Mouse (Mus musculus) thymus, postnatal 0 days (tissue): ENCODE data around the gene Cox10. TPM values are rescaled to one million over a fixed set of nuclear protein-coding genes. Genes with fewer than 3 reads are reported as not detected.
"Not testable (repeated sequence)": the region's sequence is repeated elsewhere in the genome, so short reads cannot be mapped to it uniquely, and the experiment has no call there.

Source experiments
- DNase-seq: peaks from one replicate; pipeline ENCODE4 v3.0.0-alpha.2; 2015; ENCODE audit warnings: low spot score
- polyA plus RNA-seq: library from polyadenylated mRNA; unstranded; fragments of >200 nt; fragmentation: Nextera tagmentation; extraction: Ambion mirVana; gene quantifications from 2 replicates; pipeline ENCODE4 v1.2.1, GENCODE M21; 2015

The Cox10 gene
- 23.8 and 25.6 TPM in 2 replicates for polyA plus RNA-seq

- DNase-seq: peak; percentile 91
Observed at GRCm38 (mm10) chr11:64078956-64079726, at the start of gene Cox10. Gene Cox10 (minus strand): TSS chr11:64079468.

- no peak for DNase-seq
Observed at GRCm38 (mm10) chr11:64128016-64128415, 48.7 kb upstream of the Cox10 start.

DNA sequence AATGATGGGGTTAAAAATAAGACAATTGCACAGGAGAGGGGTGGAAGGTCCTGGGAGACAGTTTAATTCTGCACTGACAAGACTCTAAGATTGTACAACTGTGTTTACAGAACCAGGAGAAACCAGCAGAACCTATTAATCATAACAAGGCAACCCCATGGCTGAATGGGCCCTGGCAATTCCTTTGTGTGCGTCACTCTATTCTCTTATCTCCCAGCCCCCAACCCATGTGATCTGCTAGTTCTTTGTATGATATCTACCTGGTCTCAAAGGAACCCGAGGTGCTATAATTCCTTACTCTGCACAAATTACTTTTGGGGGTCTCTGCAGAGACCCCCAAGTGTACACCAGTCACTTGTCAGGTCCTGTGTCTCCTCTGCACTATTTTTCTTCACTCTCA lies 46.2 kb upstream of the Cox10 start:
- DNase-seq: no peak

DNA sequence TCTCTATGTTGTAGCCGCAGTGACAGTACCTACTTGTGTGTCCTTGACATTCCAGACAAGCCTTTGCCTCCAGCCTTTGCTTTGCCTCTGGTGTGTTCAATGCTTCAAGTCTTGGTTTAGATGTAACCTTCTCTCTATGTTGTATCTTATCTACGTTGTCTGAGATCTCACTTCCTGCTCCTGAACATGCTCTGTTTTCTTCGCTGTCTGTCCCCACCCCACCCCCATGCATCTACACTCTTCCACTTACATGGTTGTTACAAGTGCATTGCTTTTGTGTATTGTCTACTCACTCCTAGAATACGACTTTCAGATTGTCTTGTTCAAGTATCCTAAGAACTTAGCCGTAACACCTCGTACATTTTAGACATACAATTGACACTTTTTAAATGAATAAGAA lies 43.9 kb upstream of the Cox10 start:
- DNase-seq: not testable (repeated sequence)

DNA sequence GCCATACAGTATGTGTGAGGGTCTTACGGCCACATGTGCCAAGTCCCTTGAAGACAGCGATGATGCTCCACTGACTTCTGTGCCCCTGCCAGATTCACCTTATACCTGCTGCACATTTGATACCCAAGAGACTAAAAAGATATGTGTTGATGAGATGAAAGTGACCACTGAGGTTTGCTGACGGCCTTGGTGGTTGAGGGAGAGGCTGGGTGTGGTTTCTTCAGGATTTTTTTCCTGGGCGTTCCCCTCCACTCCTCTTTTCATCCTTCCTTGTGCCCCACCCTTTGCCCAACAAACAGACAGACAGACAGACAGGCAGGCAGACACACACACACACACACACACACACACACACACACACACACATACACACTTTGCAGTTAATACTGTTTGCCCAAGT lies 37.4 kb upstream of the Cox10 start:
- DNase-seq: no peak

DNA sequence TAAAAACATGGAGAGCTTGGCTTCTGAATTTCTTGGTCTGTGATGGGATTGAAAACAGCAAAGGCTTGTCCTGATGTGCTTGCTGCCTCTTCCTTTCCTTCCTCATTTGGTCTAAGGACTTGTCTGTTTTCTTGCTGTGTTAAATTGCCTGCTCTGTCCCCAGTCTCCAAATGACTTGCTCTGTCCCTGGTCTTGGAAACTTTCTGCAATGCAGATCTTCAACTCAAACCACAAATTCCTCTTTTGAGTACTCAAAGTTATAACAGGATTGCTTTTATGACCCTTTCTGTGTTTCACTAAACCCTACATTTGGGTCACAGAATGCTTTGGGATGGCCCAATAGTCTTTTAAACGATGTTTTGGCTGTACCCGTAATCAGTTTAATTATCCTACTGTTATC lies 36.6 kb upstream of the Cox10 start:
- no peak for DNase-seq

- DNase-seq: no peak
Observed at GRCm38 (mm10) chr11:64115101-64115500, 35.8 kb upstream of the Cox10 start.

DNA sequence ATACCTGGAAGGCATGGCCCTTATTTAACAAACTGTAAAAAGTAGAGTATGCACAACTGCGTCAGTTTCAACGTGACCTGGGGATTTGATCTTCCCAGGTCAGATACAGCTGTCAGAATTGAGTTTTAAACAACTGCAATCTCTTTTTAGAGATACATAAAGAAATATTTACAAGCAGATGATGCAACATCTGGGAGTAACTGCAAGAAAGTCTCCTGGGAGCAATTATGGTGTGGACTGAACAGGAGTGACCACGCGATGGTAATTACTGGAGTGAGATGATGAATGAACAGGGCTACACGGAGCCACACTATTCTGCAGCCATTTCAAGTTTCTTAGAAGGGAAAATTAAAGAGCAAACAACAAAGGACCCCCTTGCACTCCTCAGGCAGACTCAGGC lies 20.8 kb upstream of the Cox10 start:
- DNase-seq: no peak

DNA sequence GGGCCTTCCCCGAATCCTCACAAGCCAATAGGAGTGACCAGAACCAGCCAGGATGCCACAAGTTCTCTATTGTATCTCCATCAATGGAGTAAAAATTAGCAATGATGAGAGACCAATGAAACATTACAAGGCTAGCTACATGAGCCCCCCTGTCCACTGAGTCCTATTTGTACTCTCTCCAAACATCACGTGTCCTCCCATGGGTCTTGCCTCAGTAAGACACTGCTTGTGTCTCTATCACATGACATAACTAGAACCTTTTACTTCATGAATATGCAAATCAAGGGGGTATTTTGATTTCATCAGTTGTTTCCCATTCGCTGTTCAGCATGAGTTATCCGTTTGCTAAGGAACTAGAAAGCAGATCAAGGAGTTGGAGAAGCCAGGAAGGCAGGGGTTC lies 13.8 kb upstream of the Cox10 start:
- DNase-seq: no peak

DNA sequence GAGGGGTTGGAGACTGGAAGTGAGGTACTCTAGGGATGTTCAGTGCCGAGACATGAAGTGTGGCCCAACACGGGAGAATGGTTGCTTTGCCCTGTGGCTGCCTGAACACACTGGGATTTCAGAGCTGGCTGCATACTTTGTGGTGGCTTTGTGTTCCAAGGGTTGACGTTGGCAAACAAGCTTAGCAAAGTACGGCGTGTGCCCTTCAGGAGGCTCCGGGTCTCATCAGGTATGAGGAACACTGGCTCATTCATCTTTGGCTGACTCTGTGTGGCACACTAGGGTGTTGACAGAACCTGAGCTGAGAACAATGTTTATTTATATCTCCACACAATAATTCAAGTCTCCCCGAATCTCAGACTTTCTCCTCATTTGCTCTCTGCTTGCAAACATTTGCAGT lies 11.9 kb upstream of the Cox10 start:
- no peak for DNase-seq

DNA sequence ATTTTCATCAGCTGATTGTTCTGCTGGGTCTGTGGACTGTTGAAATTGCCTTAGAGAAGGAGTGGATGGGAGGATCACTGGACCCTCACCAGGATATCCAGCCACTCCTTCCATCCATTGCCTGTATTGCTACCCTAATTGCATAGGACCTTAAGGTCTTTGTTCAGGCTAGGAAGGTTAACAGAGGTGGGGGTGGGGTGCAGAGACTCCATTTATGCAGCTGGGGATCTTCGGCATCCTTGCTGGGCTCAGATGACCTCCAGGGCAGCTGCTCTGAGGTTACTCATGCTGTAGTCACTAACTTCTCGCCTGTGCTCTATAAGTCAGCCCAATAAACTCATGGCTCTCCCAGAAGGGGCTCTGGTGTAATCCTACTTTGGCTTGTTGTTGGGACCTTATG lies 10.4 kb upstream of the Cox10 start:
- no peak for DNase-seq

DNA sequence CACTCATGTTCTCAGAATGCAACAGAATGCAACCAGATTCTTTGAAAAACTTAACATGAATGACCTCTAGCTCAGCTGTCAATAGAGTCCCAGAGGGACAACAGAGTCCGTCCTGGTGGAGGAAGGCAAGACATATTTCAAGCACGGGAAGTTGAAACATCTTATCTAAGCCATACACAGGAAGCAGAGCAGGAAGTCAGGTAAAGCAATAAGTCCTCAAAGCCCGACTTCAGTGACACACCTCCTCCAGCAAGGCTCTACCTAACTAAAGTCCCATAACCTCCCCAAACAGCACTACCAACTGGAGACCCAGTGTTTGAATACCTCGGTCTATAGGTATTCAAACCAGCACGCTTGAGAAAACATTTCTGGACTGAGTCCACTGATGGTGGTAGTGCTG lies 6.6 kb upstream of the Cox10 start:
- peak; percentile 6 for DNase-seq

GRCm38 (mm10) chr11:64079727-64080081 lies 436 bp upstream of the Cox10 start:
- no peak for DNase-seq

- no peak for DNase-seq
Observed at GRCm38 (mm10) chr11:64076212-64076611, 3.1 kb downstream of the Cox10 start.

- no peak for DNase-seq
Observed at GRCm38 (mm10) chr11:64073379-64073778, 5.9 kb downstream of the Cox10 start.

DNA sequence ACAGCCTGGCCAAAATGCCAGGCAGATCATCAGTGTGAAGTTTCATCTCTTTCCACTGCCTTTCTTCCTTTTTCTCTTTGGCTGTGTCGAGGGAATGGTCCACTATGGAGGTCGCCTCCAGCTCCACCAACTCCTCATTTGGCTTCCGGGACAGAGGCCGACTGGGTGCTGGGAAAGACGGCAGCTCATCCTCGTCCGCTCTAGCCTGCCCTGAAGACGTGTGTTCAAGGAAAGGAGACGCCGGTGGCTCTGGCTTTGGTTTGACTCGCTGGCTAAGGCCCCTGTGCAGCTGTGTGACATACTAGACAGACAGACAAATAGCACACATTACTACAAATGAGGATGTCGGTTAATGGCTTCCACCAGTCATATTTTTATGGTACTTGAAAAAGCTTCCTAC lies 7.7 kb downstream of the Cox10 start:
- no peak for DNase-seq

GRCm38 (mm10) chr11:64066001-64066400 lies 13.3 kb downstream of the Cox10 start:
- DNase-seq: no peak

- no peak for DNase-seq
Observed at GRCm38 (mm10) chr11:64063130-64063529, 16.1 kb downstream of the Cox10 start.

- DNase-seq: no peak
Observed at GRCm38 (mm10) chr11:64062226-64062625, 17.0 kb downstream of the Cox10 start.

DNA sequence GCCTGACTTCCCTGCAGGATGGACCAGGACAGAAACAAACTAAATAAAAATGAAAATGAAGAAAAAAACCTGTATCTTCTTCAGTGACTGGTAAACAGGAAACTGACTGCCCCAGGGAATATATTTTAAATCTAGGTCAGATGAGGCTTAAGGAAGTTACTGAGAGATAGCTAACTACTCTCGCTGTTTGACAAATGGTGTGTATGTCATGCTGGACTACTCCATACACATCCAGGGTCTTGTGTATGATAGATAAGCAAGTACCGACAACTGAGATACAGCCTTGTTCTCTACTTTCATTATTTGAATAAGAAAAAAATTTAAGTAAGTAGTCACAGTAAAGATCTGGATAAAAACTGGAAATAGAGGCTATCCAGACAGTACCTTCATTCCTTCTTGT lies 20.0 kb downstream of the Cox10 start:
- no peak for DNase-seq

GRCm38 (mm10) chr11:64058474-64058873 lies 20.8 kb downstream of the Cox10 start:
- DNase-seq: no peak

DNA sequence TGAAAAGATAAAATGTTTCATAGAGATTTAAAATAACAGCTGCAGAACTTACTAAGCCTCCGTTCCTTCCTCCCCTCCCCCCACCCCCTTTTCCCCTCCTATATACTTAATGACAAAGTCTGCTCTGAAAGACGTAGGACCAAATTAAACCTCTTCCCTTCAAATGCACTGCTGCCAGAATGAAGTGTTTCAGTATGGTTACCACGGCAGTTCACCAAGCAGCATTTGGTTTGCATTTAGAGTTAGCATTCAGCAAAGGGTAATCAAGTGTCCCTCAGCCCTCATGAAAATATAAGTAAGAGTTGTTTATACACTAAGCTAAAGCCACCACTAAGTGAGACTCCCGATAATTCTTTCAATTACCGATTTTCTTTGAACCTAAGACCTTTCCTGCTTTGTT lies 25.9 kb downstream of the Cox10 start:
- DNase-seq: no peak

- no peak for DNase-seq
Observed at GRCm38 (mm10) chr11:64051195-64051968, 27.9 kb downstream of the Cox10 start.
